Mouse (Mus musculus): Measurements from ENCODE around the gene Scp2. TPM values are rescaled to one million over a fixed set of nuclear protein-coding genes. Genes with fewer than 3 reads are reported as not detected.

The Scp2 gene
- polyA plus RNA-seq, 1 experiment from 2014 or later = 943 TPM

- no peak overlapping the region for H3K27ac ChIP-seq (ENCODE audit: low read depth, low read length)
- H3K4me2 ChIP-seq (replicated peaks; ENCODE audit: low read depth) = no peak overlapping the region
- ATAC-seq = peak; percentile 59; the same call in 1 of the 2 replicates
- 53% methylated on average over 14 of the region's 14 CpGs for WGBS
- TF ChIP-seq CTCF (IDR thresholded peaks at IDR 0.05; ENCODE audit: low read depth) = peak; percentile 70
- no peaks in the 10 kb centered on the region for H3K36me3 ChIP-seq (ENCODE audit: control insufficient read depth, insufficient read depth)
- no peak overlapping the region for H3K9ac ChIP-seq (ENCODE audit: low read depth, low read length)
- no peaks in the 10 kb centered on the region for H3K27me3 ChIP-seq (replicated peaks; ENCODE audit: control insufficient read depth, insufficient read depth, low read length)
- H3K4me3 ChIP-seq (ENCODE audit: low read depth, low read length) = no peak overlapping the region
- no peaks in the 10 kb centered on the region for H3K9me3 ChIP-seq (ENCODE audit: control insufficient read depth)
- no peaks in the 10 kb centered on the region for H3K4me1 ChIP-seq (replicated peaks; ENCODE audit: control insufficient read depth, insufficient read depth, low read length)
Measured at GRCm38 (mm10) chr4:108015067-108015765, 129.6 kb downstream of the Scp2 start.

GRCm38 (mm10) chr4:108014466-108014865 lies 130.3 kb downstream of the Scp2 start:
- no peaks in the 10 kb centered on the region for H3K36me3 ChIP-seq (ENCODE audit: control insufficient read depth, insufficient read depth)
- no peak for ATAC-seq
- no peak for TF ChIP-seq CTCF (IDR thresholded peaks at IDR 0.05; ENCODE audit: low read depth)
- no peaks in the 10 kb centered on the region for H3K9me3 ChIP-seq (ENCODE audit: control insufficient read depth)
- H3K27ac ChIP-seq (ENCODE audit: low read depth, low read length) = no peak overlapping the region
- WGBS = 46% methylated on average over 2 of the region's 2 CpGs
- no peaks in the 10 kb centered on the region for H3K4me1 ChIP-seq (replicated peaks; ENCODE audit: control insufficient read depth, insufficient read depth, low read length)
- H3K27me3 ChIP-seq (replicated peaks; ENCODE audit: control insufficient read depth, insufficient read depth, low read length) = no peaks in the 10 kb centered on the region
- H3K4me2 ChIP-seq (replicated peaks; ENCODE audit: low read depth) = no peak overlapping the region
- no peak overlapping the region for H3K4me3 ChIP-seq (ENCODE audit: low read depth, low read length)
- H3K9ac ChIP-seq (ENCODE audit: low read depth, low read length) = no peak overlapping the region

- Histone ChIP-seq H3K27ac (ENCODE audit: low read depth, low read length) (no peak overlapping the region), H3K4me2 (replicated peaks; ENCODE audit: low read depth) (no peak overlapping the region), H3K9me3 (ENCODE audit: control insufficient read depth) (no peaks in the 10 kb centered on the region), H3K36me3 (ENCODE audit: control insufficient read depth, insufficient read depth) (no peaks in the 10 kb centered on the region), H3K4me3 (ENCODE audit: low read depth, low read length) (no peak overlapping the region), H3K9ac (ENCODE audit: low read depth, low read length) (no peak overlapping the region), H3K4me1 (replicated peaks; ENCODE audit: control insufficient read depth, insufficient read depth, low read length) (no peaks in the 10 kb centered on the region), H3K27me3 (replicated peaks; ENCODE audit: control insufficient read depth, insufficient read depth, low read length) (no peaks in the 10 kb centered on the region)
- TF ChIP-seq CTCF (IDR thresholded peaks at IDR 0.05; ENCODE audit: low read depth) = no peak
- 77% methylated on average over 8 of the region's 8 CpGs for WGBS
- no peak for ATAC-seq
Measured at GRCm38 (mm10) chr4:108008541-108008940, 136.3 kb downstream of the Scp2 start.

GRCm38 (mm10) chr4:108007532-108008103 lies 137.2 kb downstream of the Scp2 start:
- Histone ChIP-seq H3K27ac (ENCODE audit: low read depth, low read length) (no peak overlapping the region), H3K9me3 (ENCODE audit: control insufficient read depth) (no peaks in the 10 kb centered on the region), H3K4me3 (ENCODE audit: low read depth, low read length) (no peak overlapping the region), H3K36me3 (ENCODE audit: control insufficient read depth, insufficient read depth) (no peaks in the 10 kb centered on the region), H3K4me2 (replicated peaks; ENCODE audit: low read depth) (0 out of 2 replicates have a peak overlapping the region, but pooled peaks have one; percentile 13), H3K4me1 (replicated peaks; ENCODE audit: control insufficient read depth, insufficient read depth, low read length) (no peaks in the 10 kb centered on the region), H3K27me3 (replicated peaks; ENCODE audit: control insufficient read depth, insufficient read depth, low read length) (no peaks in the 10 kb centered on the region), H3K9ac (ENCODE audit: low read depth, low read length) (no peak overlapping the region)
- 61% methylated on average over 7 of the region's 7 CpGs for WGBS
- no peak for TF ChIP-seq CTCF (IDR thresholded peaks at IDR 0.05; ENCODE audit: low read depth)
- ATAC-seq = 0 out of 2 replicates have a peak, but pooled peaks have one; percentile 29

GRCm38 (mm10) chr4:108005328-108005727 lies 139.5 kb downstream of the Scp2 start:
- Histone ChIP-seq H3K36me3 (ENCODE audit: control insufficient read depth, insufficient read depth) (no peaks in the 10 kb centered on the region), H3K4me2 (replicated peaks; ENCODE audit: low read depth) (no peak overlapping the region), H3K4me3 (ENCODE audit: low read depth, low read length) (no peak overlapping the region), H3K27ac (ENCODE audit: low read depth, low read length) (no peak overlapping the region), H3K27me3 (replicated peaks; ENCODE audit: control insufficient read depth, insufficient read depth, low read length) (no peaks in the 10 kb centered on the region), H3K9ac (ENCODE audit: low read depth, low read length) (no peak overlapping the region), H3K4me1 (replicated peaks; ENCODE audit: control insufficient read depth, insufficient read depth, low read length) (no peaks in the 10 kb centered on the region), H3K9me3 (ENCODE audit: control insufficient read depth) (no peaks in the 10 kb centered on the region)
- no peak for TF ChIP-seq CTCF (IDR thresholded peaks at IDR 0.05; ENCODE audit: low read depth)
- WGBS = 55% methylated on average over 7 of the region's 7 CpGs
- ATAC-seq = no peak

GRCm38 (mm10) chr4:107999380-107999779 lies 145.4 kb downstream of the Scp2 start:
- Histone ChIP-seq H3K9me3 (ENCODE audit: control insufficient read depth) (no peaks in the 10 kb centered on the region), H3K4me1 (replicated peaks; ENCODE audit: control insufficient read depth, insufficient read depth, low read length) (no peaks in the 10 kb centered on the region), H3K27ac (ENCODE audit: low read depth, low read length) (no peak overlapping the region), H3K27me3 (replicated peaks; ENCODE audit: control insufficient read depth, insufficient read depth, low read length) (no peaks in the 10 kb centered on the region), H3K4me3 (ENCODE audit: low read depth, low read length) (no peak overlapping the region), H3K4me2 (replicated peaks; ENCODE audit: low read depth) (no peak overlapping the region), H3K9ac (ENCODE audit: low read depth, low read length) (no peak overlapping the region), H3K36me3 (ENCODE audit: control insufficient read depth, insufficient read depth) (no peaks in the 10 kb centered on the region)
- ATAC-seq = no peak
- 73% methylated on average over 1 of the region's 1 CpGs for WGBS
- no peak for TF ChIP-seq CTCF (IDR thresholded peaks at IDR 0.05; ENCODE audit: low read depth)

Measured in intestine, postnatal 0 days (tissue).